Mouse (Mus musculus) layer of hippocampus, postnatal 10 days (tissue): ENCODE measurements at regions not wholly inside any gene's neighbourhood (a gene's known extent, or its start where the extent isn't known, plus 50 kb on each side); places are given as distances from the start of the nearest gene placed in this dataset.
"Not testable (repeated sequence)": the region's sequence is repeated elsewhere in the genome, so short reads cannot be mapped to it uniquely, and the experiment has no call there.

Source experiments
- DNase-seq, 2 experiments: peaks; one replicate each; pipeline ENCODE4 v3.0.0; 2021; ENCODE audit warnings: low spot score in 2 of 2

- no peak for DNase-seq
Observed at GRCm38 (mm10) chr17:43139916-43140315, 123.6 kb downstream of the Tnfrsf21 start.

- no peak for DNase-seq
Observed at GRCm38 (mm10) chr17:43141740-43142139, 125.4 kb downstream of the Tnfrsf21 start.

DNA sequence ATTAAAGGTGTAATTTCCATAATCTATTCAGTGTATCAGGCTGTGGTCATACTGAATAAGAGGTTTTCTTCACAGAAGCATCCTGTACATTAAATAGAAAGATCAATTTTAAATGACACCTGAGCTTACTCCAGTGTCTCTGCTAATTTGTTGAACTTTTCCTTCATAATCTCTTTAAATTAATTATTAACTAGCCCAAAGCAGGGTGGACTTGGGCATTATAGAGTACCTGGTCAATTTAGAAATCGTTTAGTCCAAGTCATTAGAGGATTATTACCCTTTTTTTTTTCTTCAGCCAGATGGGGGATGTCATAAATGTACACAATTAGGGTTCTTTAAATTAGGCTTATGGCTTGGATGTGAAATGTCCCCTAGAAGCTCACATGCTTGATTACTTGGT lies 124.4 kb upstream of the Adgrf1 start:
- no peak for DNase-seq

DNA sequence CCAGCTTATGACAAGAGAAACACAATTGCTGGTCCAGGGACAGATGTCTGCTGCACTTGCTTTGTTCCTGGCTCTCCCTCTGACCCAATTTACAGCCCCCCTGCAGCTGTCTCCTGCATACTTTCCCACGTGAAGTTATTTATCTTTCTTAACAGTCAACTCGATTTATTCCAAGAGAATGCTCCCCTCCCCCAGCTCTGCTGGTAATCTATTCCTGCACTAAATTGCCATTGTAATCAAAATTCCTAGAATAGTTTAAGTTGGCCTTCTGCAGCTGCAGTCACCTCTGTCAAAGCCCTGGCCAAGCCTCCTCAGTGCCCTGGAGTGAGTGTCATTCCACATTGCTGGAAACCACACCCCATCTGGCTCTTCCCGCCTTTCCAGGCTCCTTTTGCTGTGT lies 122.2 kb upstream of the Adgrf1 start:
- no peak for DNase-seq

DNA sequence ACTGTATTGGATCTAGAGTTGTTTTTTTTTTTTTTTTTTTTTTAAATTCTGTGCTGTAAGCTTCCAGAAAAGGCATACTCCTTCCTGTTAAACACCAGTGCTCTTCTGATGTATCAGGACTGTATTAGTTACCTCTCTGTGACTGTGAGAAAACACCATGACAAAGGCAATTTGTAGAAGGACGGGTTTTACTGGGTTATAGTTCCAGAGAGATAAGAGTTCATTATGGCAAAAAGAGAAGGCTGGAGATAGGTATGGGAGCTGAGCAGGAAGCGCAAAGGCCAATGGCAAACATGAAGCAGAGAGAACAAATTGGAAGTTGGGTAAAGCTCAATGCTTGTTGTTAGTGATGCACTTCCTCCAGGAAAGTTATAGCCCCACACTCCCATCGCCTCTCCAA lies 117.5 kb upstream of the Adgrf1 start:
- no peak for DNase-seq

DNA sequence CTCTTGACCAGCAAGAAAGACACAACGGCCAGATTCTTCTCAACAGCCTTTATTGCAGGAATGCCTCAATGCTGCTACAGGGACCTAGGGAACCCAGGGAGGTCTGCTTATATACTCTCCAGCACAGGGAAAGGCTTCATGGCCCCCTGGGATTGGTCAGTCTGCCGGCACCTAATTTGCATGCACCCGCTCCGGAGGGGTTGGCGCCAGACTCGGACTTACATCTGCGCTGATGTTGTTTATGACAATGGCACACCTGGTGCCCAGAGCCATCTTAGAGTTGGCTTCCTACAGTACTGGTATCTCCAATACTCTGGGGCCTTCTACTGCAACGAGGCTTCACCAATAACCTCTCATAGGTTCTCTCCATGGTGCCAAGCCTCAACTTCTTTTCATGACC lies 114.9 kb upstream of the Adgrf1 start:
- DNase-seq, result not testable (repeated sequence)

DNA sequence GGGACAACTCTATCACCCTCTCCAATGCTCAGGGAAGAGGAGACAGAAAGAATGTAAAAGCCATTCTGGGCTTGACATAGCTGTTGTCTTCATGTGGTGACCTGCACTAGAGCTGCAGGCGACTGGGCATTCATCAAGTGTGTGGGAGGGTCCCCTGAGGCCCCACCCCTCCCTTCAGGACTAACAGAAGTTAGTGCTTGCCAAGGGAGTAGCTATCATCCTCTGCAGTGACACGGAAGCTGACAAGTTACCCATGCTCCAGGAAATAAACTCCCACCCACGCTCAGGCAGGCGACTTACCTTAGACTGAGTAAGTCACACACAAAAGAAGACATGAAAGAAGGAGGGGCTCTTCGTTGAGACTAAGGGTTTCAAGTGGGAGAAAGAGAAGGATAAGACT lies 114.0 kb upstream of the Adgrf1 start:
- DNase-seq, result no peak

- peak; percentile 41 to 55 for DNase-seq
Observed at GRCm38 (mm10) chr17:43157781-43158501, 112.2 kb upstream of the Adgrf1 start.

DNA sequence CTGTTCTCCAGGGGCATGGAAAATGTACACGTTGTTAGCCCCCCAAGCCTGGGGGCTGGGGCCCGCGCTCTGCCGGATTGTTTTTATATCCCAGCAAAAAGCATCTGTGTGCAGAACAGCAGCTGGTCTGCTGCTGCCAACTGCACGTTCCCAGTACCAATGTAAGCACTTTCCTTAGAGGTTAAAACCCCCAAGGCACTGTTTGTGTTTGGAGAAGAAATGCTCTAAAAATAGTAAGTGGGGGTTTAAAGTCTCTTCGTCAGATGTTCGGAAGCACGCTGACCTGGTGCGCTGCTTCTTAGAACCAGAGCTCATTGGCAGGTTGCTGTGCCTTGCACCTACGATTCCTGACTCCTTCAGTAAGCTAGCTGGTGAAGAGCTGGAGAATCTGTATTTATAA lies 111.4 kb upstream of the Adgrf1 start:
- no peak for DNase-seq

GRCm38 (mm10) chr17:43161306-43161705 lies 108.8 kb upstream of the Adgrf1 start:
- not testable (repeated sequence) for DNase-seq

DNA sequence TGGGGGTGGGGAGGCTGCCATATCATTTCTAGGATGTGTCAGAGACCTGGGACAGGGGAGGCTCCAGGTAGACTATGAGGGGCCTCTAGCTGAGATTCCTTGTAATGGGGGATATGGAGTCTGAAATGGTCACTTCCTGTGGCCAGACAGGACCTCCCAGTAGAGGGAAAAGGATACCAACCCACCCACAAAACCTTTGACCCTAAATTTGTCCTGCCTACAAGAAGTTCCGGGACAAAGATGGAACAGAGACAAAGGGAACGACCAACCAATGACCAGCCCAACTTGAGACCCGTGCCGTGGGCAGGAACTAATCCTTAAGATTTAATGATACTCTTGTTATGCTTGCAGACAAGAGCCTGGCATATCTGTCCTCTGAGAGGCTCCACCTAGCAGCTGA lies 107.0 kb upstream of the Adgrf1 start:
- no peak for DNase-seq

DNA sequence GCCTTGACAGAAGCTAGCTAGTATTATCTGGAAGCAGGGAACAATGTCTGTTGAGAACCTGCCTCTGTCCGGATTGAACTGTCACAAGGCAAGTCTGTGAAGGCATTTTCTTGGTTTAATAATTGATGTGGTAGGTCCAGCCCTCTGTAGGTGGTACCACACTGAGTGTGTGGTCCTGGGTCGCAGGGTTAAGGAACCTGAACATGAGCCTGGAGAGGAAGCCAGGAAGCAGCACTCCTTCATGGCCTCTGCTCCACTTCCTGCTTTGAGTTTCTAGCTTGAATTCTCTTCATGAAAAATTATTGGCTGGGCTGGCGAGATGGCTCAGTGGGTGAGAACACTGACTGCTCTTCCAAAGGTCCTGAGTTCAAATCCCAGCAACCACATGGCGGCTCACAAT lies 104.0 kb upstream of the Adgrf1 start:
- DNase-seq, result no peak

- no peak for DNase-seq
Observed at GRCm38 (mm10) chr17:43169435-43169834, 100.7 kb upstream of the Adgrf1 start.

- no peak for DNase-seq
Observed at GRCm38 (mm10) chr17:43172657-43173165, 97.4 kb upstream of the Adgrf1 start.

- DNase-seq, result no peak
Observed at GRCm38 (mm10) chr17:43174860-43175259, 95.3 kb upstream of the Adgrf1 start.

GRCm38 (mm10) chr17:43177244-43177643 lies 92.9 kb upstream of the Adgrf1 start:
- no peak for DNase-seq

DNA sequence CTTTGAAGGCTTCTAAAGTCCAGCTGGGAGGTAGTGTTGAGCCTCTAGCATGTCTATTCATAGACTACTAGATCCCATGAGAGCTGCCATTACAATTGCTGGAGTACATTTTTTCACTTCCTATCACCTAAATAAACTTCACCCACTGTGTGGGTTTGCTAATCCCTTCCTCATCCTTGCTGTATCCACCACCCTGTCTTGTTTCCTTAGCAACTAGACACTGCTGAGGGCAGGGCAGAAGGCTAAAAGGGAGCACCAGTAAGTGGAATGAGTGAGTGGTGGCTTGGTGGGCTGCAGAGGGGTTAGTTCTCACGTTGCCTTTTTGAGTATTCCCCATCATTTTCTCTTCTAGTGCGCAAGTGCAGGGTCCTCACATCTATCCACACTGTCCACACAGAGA lies 80.1 kb upstream of the Adgrf1 start:
- no peak for DNase-seq

DNA sequence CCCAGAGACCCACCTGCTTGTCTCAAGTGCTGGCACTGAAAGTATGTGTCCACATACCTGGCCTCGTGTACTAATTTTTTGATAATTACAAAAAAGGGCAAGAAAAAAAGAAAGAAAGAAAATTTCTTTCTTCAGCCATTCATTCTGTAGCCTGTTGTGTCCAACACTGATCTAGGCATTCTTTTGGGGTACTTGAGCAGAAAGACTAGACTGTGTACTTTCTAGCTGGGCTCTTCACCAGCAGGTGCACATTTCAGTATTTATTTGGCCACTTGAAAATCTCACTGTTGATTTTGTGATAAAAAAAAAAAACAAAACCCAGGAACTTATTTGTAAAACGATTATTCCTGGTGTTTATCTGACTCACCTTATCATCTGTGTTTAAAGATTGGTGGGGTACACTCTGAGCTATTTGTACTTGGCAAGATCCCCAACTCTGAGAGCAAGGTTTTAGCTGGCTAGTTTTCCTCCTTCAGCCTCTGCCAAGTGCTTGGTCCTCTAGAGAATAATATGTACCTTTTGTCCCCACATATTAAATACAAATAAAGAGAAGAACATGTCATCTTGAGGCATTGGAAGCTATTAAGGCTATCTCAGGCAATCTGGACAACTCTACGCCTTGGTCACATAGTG lies 79.2 kb upstream of the Adgrf1 start:
- DNase-seq, result no peak

- no peak for DNase-seq
Observed at GRCm38 (mm10) chr17:43197232-43197631, 72.9 kb upstream of the Adgrf1 start.

DNA sequence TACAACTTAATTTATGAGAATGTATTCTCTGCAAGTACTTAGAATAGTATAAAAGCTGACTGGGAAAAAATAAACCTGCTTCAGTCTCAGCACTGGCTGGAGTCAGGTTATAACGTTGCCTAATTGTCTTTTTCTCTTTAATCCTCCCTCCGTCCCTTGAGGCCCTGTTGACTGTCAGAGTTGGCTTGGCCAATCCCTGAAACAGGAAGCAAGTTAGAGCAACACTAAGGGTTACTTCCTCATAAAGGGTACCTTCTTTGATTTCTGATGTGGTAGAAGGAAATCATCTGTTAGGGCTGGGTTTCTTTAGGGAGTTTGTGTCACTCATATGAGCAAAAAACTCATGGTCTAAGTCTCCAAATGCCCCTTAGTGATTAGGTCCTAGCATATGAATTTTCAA lies 69.3 kb upstream of the Adgrf1 start:
- no peak for DNase-seq

- no peak for DNase-seq
Observed at GRCm38 (mm10) chr17:43206701-43207470, 63.2 kb upstream of the Adgrf1 start.

- no peak for DNase-seq
Observed at GRCm38 (mm10) chr17:43209727-43210126, 60.4 kb upstream of the Adgrf1 start.
